In genomic region chr13:83473755-83474154, GRCm38 (mm10) we compare ENCODE assay signal across 27 mouse cellular contexts. TPM values are rescaled to one million over a fixed set of nuclear protein-coding genes. Genes with fewer than 3 reads are reported as not detected.
DNase-seq lines count a peak whose midpoint lies in the region; ATAC-seq and TF ChIP-seq lines count a peak whose summit lies in the region.
"Had no signal": no experiment of that assay in that cellular context is flagged by ENCODE, and none has a peak within 500 bp of the region (broad histone marks: within the 10 kb centered on the region; RNA-seq: fewer than 3 reads in every experiment).

No protein-coding gene starts in this region.

- H3K9ac ChIP-seq in MEL (ENCODE audit: control insufficient read depth, low read depth, low read length, poor library complexity, severe bottlenecking) = no peak overlapping the region
- H3K9ac ChIP-seq in hindbrain, embryonic 16.5 days (ENCODE audit: low read depth, low read length) = no peak overlapping the region
- H3K9ac ChIP-seq: embryonic facial prominence, embryonic 13.5 days; embryonic facial prominence, embryonic 15.5 days; forebrain, embryonic 13.5 days; forebrain, embryonic 15.5 days; forebrain, postnatal 0 days had no signal

- no peak overlapping the region for H3K27ac ChIP-seq in MEL (ENCODE audit: control insufficient read depth, low read depth, low read length)
- H3K27ac ChIP-seq in hindbrain, embryonic 16.5 days (ENCODE audit: low read depth, low read length) = no peak overlapping the region
- H3K27ac ChIP-seq: embryonic facial prominence, embryonic 13.5 days; embryonic facial prominence, embryonic 15.5 days; forebrain, embryonic 10.5 days; forebrain, embryonic 13.5 days; forebrain, embryonic 15.5 days had no signal

- TF ChIP-seq CTCF in MEL (IDR thresholded peaks at IDR 0.05 in 2 of 3, conservative IDR thresholded peaks at IDR 0.05 in 1 of 3; ENCODE audit: control insufficient read depth in 1 of 3, insufficient read depth in 1 of 3, low read depth in 2 of 3, low read length in 3 of 3, poor library complexity in 1 of 3, severe bottlenecking in 1 of 3) = no peak

- H3K79me2 ChIP-seq in MEL (ENCODE audit: control insufficient read depth, insufficient read depth, low read length, poor library complexity) = no peaks in the 10 kb centered on the region

- DNase-seq in MEL (ENCODE audit: low read depth, low spot score) = peak; percentile 28
- DNase-seq in splenic B cell, adult 2 months (ENCODE audit: low read depth, low spot score) = peak; percentile 31
- DNase-seq in spleen, adult 18-20 months = no peak
- DNase-seq in thymus, adult 18-20 months = no peak
- no peak for DNase-seq in ovary, postnatal 10 days (ENCODE audit: low spot score)
- DNase-seq: adrenal gland, adult 2 months; adrenal gland, postnatal 10 days; adrenal gland, postnatal 25 days; cerebellum, adult 11 months; cerebellum, adult 2 months; cerebellum, adult 9-10 months; cerebellum, postnatal 10 days; cerebellum, postnatal 25 days; embryo, embryonic 11 days; forebrain, postnatal 0 days had no signal

- TF ChIP-seq RAD21 in MEL (IDR thresholded peaks at IDR 0.05; ENCODE audit: low read depth, low read length) = no peak

- ATAC-seq in granulocyte monocyte progenitor cell, adult 5-6 weeks (replicated peaks; ENCODE audit: poor library complexity, severe bottlenecking) = peak; percentile 86
- ATAC-seq in megakaryocyte progenitor cell, adult 5-6 weeks (replicated peaks; ENCODE audit: poor library complexity) = peak; percentile 39; the same call in 1 of the 2 replicates
- ATAC-seq in hindbrain, embryonic 16.5 days = no peak
- ATAC-seq: CD4-positive, CD25-positive, alpha-beta regulatory T cell, adult 4 months; forebrain, embryonic 13.5 days; forebrain, embryonic 15.5 days; forebrain, postnatal 0 days had no signal

- WGBS in hindbrain, embryonic 16.5 days = 90% methylated on average over 2 of the region's 2 CpGs

- H3K4me3 ChIP-seq in MEL (ENCODE audit: control insufficient read depth in 1 of 2, insufficient read depth in 1 of 2, low read depth in 2 of 2, low read length in 2 of 2) = no peak overlapping the region
- no peak overlapping the region for H3K4me3 ChIP-seq in hindbrain, embryonic 16.5 days (ENCODE audit: low read length)
- H3K4me3 ChIP-seq: embryonic facial prominence, embryonic 13.5 days; embryonic facial prominence, embryonic 15.5 days; erythroblast, embryonic 14.5 days; forebrain, embryonic 10.5 days; forebrain, embryonic 13.5 days; forebrain, embryonic 15.5 days had no signal

- H3K4me1 ChIP-seq in MEL (ENCODE audit: control insufficient read depth in 1 of 2, insufficient read depth in 2 of 2, low read length in 2 of 2) = peaks cover 0 to 2% of the 10 kb centered on the region in 2 experiments; a peak in 2 of 4 replicates
- H3K4me1 ChIP-seq in hindbrain, embryonic 16.5 days (ENCODE audit: control insufficient read depth, insufficient read depth, low read depth, low read length) = no peaks in the 10 kb centered on the region
- H3K4me1 ChIP-seq: embryonic facial prominence, embryonic 13.5 days; embryonic facial prominence, embryonic 15.5 days; forebrain, embryonic 10.5 days; forebrain, embryonic 13.5 days; forebrain, embryonic 15.5 days had no signal

- H3K36me3 ChIP-seq in MEL (ENCODE audit: control insufficient read depth in 1 of 2, insufficient read depth in 2 of 2, low read length in 2 of 2) = peaks cover 0 to 3% of the 10 kb centered on the region in 2 experiments; a peak in 1 of 4 replicates
- H3K36me3 ChIP-seq in splenic B cell, adult 2 months (ENCODE audit: control insufficient read depth, insufficient read depth, low read length, poor library complexity, severe bottlenecking) = no peaks in the 10 kb centered on the region
- no peaks in the 10 kb centered on the region for H3K36me3 ChIP-seq in hindbrain, embryonic 16.5 days (ENCODE audit: control insufficient read depth, insufficient read depth, low read length)
- H3K36me3 ChIP-seq: embryonic facial prominence, embryonic 13.5 days; embryonic facial prominence, embryonic 15.5 days; forebrain, embryonic 10.5 days; forebrain, embryonic 15.5 days; G1E had no signal

- H3K27me3 ChIP-seq in MEL (ENCODE audit: control insufficient read depth in 1 of 2, insufficient read depth in 2 of 2, low read length in 2 of 2) = no peaks in the 10 kb centered on the region
- H3K27me3 ChIP-seq in splenic B cell, adult 2 months (ENCODE audit: control insufficient read depth, insufficient read depth, low read length, poor library complexity, severe bottlenecking) = no peaks in the 10 kb centered on the region
- H3K27me3 ChIP-seq in hindbrain, embryonic 16.5 days (replicated peaks; ENCODE audit: control insufficient read depth, insufficient read depth, low read length) = no peaks in the 10 kb centered on the region
- H3K27me3 ChIP-seq: CH12.LX; embryonic facial prominence, embryonic 13.5 days; embryonic facial prominence, embryonic 15.5 days; forebrain, embryonic 13.5 days; forebrain, embryonic 15.5 days had no signal

- no peak for TF ChIP-seq POLR2A in MEL (IDR thresholded peaks at IDR 0.05; ENCODE audit: control insufficient read depth in 1 of 2, insufficient read depth in 1 of 2, low read depth in 1 of 2, low read length in 2 of 2, poor library complexity in 1 of 2)

- H3K9me3 ChIP-seq in MEL (replicated peaks; ENCODE audit: insufficient read depth, low read length) = no peaks in the 10 kb centered on the region
- no peaks in the 10 kb centered on the region for H3K9me3 ChIP-seq in hindbrain, embryonic 16.5 days (ENCODE audit: control insufficient read depth, low read length)
- H3K9me3 ChIP-seq: embryonic facial prominence, embryonic 13.5 days; embryonic facial prominence, embryonic 15.5 days; forebrain, embryonic 10.5 days; forebrain, embryonic 13.5 days; forebrain, embryonic 15.5 days; G1E had no signal

- no peak for TF ChIP-seq EP300 in MEL (IDR thresholded peaks at IDR 0.05; ENCODE audit: low read depth in 1 of 2, low read length in 2 of 2)

- H3K4me2 ChIP-seq in hindbrain, embryonic 16.5 days (ENCODE audit: low read length) = no peak overlapping the region
- H3K4me2 ChIP-seq: embryonic facial prominence, embryonic 13.5 days; embryonic facial prominence, embryonic 15.5 days; forebrain, embryonic 13.5 days; forebrain, embryonic 15.5 days had no signal

TF ChIP-seq in MEL, 35 proteins besides CTCF, POLR2A, EP300 and RAD21:
- TF ChIP-seq ETS1 (IDR thresholded peaks at IDR 0.05; ENCODE audit: low read depth, low read length) = no peak
- TF ChIP-seq BHLHE40 (IDR thresholded peaks at IDR 0.05; ENCODE audit: borderline replicate concordance, low read depth, low read length) = no peak
- TF ChIP-seq E2F4 (IDR thresholded peaks at IDR 0.05; ENCODE audit: borderline replicate concordance, low read depth, low read length) = no peak
- TF ChIP-seq RCOR1 (IDR thresholded peaks at IDR 0.05; ENCODE audit: low read depth, low read length) = no peak
- no peak for TF ChIP-seq ZMIZ1 (IDR thresholded peaks at IDR 0.05; ENCODE audit: low read depth, low read length)

RNA-seq across cellular contexts. Expression of gene Mef2c, which starts 30.1 kb away (rescaled TPM):
- total RNA-seq in MEL (2012; rRNA removed) = not detected in 2 replicates
- polyA plus RNA-seq in MEL (2012; ENCODE audit: insufficient read depth in 1 of 2, insufficient read length in 2 of 2, low read depth in 1 of 2, low replicate concordance in 2 of 2, missing spikeins in 1 of 2) = not detected
- 53.2 and 97.3 TPM in 2 replicates for total RNA-seq in granulocyte monocyte progenitor cell, adult 5-6 weeks (2014; fragmentation: Nextera tagmentation)
- total RNA-seq in granulocyte monocyte progenitor cell, adult 5-6 weeks (2017) = 88.2 and 125 TPM in 2 replicates
- total RNA-seq in megakaryocyte progenitor cell, adult 5-6 weeks (2015) = 94.2 and 95.1 TPM in 2 replicates
- 105 and 160 TPM in 2 replicates for total RNA-seq in megakaryocyte progenitor cell, adult 5-6 weeks (2017)
- 38.9 and 48.4 TPM in 2 replicates for polyA plus RNA-seq in hindbrain, embryonic 16.5 days (2015; fragmentation: Nextera tagmentation; extraction: Ambion mirVana)
- polyA plus RNA-seq: G1E had no signal

Comparison
In these comparisons a context has a peak if more than half of its experiments do, and no peak if none do; other contexts are left out.
1. DNase-seq: peak in MEL (single experiment) and splenic B cell, adult 2 months (single experiment); none in spleen, adult 18-20 months (0 of 2), thymus, adult 18-20 months (0 of 2) and ovary, postnatal 10 days (single experiment).
2. RNA of gene Mef2c, which starts 30.1 kb away (total RNA-seq): 94.2 to 160 TPM in megakaryocyte progenitor cell, adult 5-6 weeks and 53.2 to 125 TPM in granulocyte monocyte progenitor cell, adult 5-6 weeks; not detected in MEL; every median in the first group is over 10 times any median in the second.